Mouse (Mus musculus) thymus, adult 18-20 months (tissue): ENCODE data around the gene Sumf1.

Source experiments
- DNase-seq, 2 experiments: peaks; one replicate each; pipeline ENCODE4 v3.0.0; 2022; ENCODE audit warnings: mixed read lengths in 2 of 2

Gene Sumf1

DNA sequence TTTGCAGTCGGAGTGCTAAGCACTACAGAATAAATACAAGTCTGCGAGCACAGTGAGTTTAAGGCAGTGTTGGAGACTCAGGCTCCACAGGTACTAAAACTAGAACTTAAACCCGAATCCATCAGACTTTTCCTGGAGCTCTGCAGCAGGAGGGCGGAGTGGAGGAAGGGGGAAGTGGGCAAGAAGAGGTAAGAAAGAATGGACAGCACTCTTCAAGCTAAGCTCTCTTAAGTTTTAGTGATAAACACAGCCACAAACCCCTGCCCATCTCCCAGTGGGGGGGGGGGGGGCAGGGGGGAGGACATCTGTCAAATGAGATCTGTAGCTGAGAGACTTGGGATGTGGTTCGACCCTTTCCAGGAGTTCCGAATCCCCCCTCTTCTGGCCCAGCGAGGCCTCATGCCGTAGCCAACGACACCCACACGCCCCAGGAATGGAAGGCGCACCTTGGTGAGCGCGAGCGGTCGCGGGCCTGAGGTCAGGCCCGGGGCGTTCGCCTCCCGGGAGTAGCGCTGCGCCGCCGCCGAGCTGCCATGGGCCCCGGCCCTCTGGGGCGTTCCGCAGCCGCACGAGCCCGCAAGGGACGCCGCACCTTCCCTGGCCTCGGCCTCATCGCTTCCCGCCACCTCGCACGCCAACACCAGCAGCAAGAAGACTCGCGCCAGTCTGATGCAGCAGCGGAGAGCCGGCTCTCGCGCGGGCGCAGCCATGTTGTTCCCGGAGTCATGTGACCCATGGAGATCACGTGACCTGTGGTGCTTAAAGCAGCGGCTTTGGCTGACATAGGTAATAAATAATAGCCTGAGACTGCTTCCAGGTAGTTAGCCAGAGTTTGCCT is at the start of gene Sumf1:
Gene Sumf1 (minus strand): TSS at position 736 of the 838 bp plus-strand sequence.
- peak; percentile 74 to 80 for DNase-seq

DNA sequence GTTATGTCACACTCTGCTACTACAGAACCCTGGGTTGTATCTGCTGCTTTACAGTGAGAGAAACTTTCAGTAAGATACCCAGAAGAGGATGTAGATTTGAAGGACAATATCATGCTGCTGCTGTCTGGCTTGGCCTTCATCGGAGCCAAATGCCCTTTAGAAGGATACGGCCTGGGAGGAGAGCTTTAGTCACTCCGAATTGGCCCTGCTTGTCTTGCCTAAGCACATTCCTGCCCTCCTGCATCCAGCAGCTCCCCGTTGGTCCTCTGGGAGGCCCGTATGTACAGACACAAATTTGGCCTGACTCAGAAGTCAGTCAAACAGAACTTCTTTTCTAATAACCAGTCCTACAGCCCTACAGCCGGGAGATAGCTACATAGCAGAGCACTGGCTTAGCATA is 49.2 kb upstream of the Sumf1 start:
- DNase-seq: no peak

DNA sequence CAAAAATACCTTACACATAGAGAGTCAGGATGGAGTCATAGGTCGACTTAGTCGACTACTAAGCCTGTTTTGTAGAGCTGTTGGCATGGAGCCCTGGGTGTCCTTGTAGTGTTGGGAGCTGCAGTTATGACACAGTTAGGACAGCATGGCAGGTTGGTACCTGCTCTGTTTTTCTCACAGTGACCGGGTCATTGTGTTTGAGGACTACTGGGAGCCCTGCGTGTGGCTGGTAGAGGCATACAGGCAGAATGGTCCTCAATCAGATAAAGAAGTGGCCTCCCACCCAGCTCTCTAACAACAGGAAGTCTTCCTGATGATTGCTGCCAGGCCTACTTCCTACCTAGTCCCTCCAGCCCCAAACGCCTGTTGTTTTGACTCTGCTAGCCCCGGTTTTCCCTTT is 47.7 kb upstream of the Sumf1 start:
- DNase-seq: no peak

DNA sequence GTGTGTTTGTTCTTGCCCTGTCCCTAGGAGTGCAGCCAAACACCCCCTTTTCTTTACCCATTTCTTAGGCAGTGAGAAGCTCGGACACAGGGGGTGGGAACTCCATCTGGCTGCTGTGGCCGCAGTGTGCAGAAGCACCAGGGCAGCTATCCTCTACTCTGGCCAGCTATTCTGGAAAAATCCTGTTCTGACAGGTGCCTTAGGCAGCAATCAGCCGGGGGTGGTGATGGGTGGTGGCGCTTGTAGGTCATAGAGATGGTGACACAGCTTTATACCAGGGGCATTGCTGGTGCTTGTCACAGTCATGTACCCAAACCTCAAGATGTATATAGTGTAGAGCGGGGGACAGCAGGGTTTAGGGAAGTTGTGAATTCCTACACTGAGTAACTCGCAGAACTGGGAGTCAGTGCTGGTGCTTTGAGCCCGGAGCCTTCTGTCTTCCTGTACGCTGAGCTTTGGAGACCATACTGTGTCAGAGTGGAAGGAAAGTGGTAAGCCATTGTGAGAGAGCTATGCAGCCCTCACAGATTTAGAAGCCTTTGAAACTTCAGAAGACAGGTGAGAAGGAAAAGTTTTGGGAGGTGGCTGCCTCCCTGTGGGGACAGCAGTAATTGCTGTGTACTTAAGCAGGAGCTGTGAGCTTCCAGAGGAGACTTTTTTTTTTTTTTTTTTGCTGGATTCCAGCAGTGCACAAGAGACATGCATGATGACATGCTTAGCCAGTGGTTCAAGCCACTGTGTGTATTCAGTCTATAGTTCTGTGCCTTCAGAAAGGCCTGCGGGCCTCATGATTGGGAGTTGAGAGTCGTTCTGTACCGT is 46.7 kb upstream of the Sumf1 start:
- DNase-seq: no peak

DNA sequence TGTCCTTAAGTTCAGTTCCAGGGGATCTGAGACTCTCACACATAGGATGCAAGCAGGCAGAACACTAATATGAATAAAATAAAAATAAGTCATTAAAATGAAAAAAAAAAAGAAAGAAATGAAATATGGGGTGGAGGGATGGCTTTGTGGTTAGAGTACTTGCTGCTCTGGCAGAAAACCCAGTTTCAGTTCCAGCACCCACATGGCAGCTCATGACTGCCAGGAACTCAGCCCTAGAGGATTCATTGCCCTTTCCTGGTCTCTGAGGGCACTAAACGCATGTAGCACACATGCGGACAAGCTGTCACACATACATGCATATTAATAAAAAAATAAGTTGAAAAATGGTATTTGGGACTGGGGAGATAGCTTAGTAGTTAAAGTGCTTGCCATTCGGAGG is 45.2 kb upstream of the Sumf1 start:
- DNase-seq: no peak

DNA sequence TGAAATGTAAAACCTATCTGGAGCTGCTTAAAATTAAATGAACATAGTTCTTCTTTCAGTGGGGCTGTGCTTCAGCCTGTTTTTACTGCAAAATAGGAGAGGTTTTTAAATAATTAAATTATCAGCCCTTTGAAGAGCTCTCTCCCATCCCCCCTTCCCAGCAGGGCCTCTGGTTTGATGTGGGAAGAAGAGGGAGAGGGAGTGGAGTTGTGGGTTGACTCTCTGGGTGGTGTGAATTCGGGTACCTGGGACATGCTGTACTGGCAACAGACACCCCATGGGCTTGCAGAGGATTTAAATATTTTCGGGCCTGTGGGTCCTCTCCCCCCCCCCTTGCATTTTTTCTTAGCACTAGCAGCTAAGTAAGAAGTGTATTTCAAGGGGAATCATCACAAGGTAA is 43.2 kb upstream of the Sumf1 start:
- no peak for DNase-seq

- DNase-seq: no peak
Observed at GRCm38 (mm10) chr6:108228048-108228447, 42.7 kb upstream of the Sumf1 start.

DNA sequence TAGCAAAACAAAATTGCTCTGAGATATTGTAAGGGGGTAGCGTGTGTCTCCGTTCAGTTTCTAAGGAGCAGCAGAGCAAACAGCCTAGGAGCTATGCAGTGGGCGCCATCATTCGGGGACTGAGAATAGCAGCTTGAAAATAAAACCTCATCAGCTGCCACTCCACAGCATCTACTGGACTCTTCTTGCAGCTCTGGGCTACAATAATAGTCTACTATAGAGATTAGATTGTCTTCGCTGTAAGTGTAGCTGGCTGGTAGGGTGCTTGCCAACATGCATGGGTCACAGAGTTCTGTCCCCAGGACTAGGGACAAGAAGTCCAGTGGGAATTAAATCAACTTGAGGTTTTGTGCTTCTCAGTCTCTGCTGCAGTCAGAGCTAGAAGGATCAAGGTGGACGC is 42.1 kb upstream of the Sumf1 start:
- no peak for DNase-seq

- no peak for DNase-seq
Observed at GRCm38 (mm10) chr6:108226230-108226629, 40.8 kb upstream of the Sumf1 start.

GRCm38 (mm10) chr6:108225027-108225426 is 39.6 kb upstream of the Sumf1 start:
- no peak for DNase-seq

DNA sequence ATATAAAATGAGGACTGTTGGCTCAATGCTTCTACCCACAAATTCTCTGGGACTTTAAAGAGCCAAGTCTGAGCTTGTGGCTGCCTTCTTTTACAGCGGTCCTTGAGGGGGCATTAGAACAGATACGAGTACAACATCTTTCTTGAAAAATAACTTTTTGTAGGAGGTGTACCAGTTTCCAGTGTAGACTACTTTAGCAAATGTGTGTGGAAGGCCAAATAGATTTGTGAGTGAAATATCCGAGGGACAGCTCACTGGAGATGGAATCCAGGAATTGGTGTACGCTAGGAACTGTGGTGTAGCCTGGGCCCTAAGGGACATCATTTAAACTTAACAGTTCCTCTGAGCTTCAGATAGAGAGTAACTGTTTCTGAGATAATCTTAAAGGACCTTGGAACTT is 39.0 kb upstream of the Sumf1 start:
- DNase-seq: no peak

- DNase-seq: no peak
Observed at GRCm38 (mm10) chr6:108222875-108223274, 37.5 kb upstream of the Sumf1 start.

- DNase-seq: no peak
Observed at GRCm38 (mm10) chr6:108222435-108222834, 37.1 kb upstream of the Sumf1 start.

DNA sequence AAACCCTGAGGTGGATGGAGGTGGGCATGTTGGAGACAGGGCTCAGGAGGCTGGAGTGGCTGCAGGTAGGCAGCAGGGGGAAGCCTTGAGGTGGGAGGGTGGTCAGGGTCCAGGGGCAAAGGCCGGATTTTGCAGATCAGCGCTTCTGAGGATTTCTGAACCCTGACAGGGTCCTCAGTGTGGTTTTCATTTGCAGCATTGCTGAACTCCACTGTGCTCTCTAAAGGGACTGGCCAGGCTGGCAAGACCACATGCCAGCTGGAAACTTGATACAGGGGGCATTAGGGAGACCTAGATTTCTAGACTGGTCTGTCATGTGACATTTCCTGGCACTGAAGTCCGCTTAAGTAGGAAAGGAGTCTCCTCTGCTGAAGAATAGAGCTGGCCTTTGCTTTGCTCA is 32.6 kb upstream of the Sumf1 start:
- DNase-seq: no peak

GRCm38 (mm10) chr6:108216832-108217231 is 31.4 kb upstream of the Sumf1 start:
- DNase-seq: no peak

DNA sequence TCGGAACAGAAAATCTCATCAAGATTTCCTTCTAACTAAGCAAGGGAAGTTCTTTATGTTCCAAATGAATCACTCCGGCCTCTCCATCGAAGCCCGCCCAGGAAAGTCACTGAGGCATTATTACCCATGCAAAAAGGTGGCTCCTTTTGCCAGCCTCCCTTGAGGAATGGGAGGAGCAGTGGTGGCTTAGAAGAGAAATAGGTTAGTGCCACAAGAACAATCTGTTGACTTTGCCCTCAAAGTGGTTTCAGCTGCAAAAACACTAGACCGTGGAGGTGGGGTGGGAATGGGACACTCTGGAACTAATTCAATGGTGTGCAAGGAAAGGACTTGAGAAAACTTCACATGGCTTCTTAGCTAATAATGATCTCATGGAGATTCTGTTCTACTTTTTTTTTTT is 30.7 kb upstream of the Sumf1 start:
- DNase-seq: no peak

DNA sequence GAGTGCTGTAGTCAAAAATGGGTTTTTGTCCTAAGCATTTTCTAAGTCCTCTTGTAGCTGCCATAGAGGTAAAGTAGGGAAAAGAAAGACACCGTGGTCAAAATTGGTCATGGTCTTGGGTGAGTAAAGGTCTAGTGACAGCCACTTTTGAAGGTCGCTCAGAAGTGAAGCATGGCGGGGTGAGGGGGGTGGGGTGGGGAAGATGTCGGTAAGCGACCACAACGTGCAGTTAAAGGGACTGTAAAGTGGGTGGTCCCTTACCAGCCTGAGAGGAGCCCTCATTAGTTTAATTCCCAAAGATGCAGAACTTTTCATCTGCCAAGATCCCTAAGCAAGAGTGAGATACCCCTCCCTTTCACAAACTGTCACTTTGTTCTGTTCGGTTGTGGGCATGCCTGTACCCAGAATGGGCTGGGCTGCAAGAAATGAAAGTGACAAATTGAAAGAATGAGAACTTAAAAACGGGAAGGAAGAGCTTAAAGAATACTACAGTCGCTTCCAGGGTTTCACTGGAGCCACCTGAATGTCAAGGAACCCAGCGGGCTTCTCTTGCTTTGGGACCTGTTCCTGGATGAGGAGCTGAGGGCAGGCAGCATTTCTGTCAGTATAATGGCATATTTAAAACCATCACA is 29.0 kb upstream of the Sumf1 start:
- DNase-seq: no peak

- peak in 1 of 2 experiments; percentile 34 for DNase-seq
Observed at GRCm38 (mm10) chr6:108213481-108214293, 28.3 kb upstream of the Sumf1 start.

- DNase-seq: peak; percentile 98 to 99
Observed at GRCm38 (mm10) chr6:108212881-108213295, 27.5 kb upstream of the Sumf1 start, which contains the start of gene Itpr1. Gene Itpr1 (plus strand): TSS chr6:108213096.

DNA sequence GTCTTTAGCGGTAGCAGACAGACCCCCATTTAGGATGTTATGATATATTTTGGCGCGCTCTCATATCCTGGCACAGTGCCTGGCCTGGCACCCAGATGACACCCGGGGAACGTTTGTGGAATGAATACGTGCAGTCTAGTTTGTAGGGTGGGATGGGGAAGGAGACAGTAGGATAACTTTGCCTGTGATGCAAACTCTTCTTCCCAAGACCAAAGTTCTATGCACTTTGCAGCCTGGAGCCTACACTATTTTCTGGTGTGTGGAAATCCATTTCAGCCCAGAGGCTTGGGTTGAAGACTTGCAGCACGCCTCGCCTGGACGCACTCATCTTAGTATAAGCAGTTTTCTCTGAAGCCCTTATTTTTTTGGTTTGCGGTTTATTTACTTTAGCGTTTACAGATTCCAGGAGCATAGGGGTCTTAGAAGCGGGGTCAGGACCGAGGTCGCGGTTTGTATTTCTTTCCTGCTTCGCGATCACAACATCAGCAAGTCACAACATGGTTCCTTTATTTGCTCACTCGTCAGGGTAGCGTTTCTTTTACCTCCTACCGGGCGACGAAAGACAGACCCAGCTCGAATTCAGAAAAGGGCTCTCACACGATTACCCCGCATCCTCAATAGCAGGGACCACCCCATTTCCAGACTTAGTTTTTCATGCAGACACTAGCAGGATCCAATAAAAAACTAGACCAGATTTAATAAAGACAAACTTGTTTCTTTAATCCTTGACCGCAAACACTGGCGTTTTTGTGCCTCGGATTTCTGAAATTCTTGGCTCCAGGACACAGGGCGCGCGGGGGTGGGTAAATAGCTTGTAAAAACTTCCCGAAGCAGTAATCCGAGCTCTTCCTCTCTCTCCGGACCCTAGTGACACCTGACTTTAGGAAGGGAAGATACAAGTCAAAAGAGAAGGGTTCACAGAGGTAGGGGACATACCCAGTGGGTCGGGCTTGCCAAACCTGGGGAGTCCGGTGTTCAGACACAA is 26.8 kb upstream of the Sumf1 start:
- DNase-seq: peak in 1 of 2 experiments; percentile 32

- DNase-seq: peak; percentile 66 to 82
Observed at GRCm38 (mm10) chr6:108206914-108207566, 21.7 kb upstream of the Sumf1 start.
